Mouse (Mus musculus) C2C12 (cell line): ENCODE measurements around the gene Gm28043.

Experiments
- CEBPB ChIP-seq: IDR thresholded peaks from one replicate; pipeline ENCODE4 v1.6.1; 2011; ENCODE audit warnings: low read depth, mild to moderate bottlenecking, control low read depth, moderate library complexity
- CTCF ChIP-seq: IDR thresholded peaks from one replicate; pipeline ENCODE4 v1.5.1; 2011; ENCODE audit not compliant: control insufficient read depth, insufficient read depth, insufficient read length
- FOSL1 ChIP-seq: IDR thresholded peaks from one replicate; pipeline ENCODE4 v1.8.0; 2011; ENCODE audit warnings: mild to moderate bottlenecking, low read length; ENCODE audit not compliant: poor library complexity, insufficient read depth, severe bottlenecking
- MAX ChIP-seq: IDR thresholded peaks from one replicate; pipeline ENCODE4 v1.6.1; 2011; ENCODE audit warnings: mild to moderate bottlenecking, control low read depth
- MYOD1 ChIP-seq: IDR thresholded peaks from one replicate; pipeline ENCODE4 v1.6.1; 2011; ENCODE audit warnings: low read depth; ENCODE audit not compliant: control insufficient read depth, insufficient read length
- MYOG ChIP-seq: IDR thresholded peaks from one replicate; pipeline ENCODE4 v1.6.1; 2011; ENCODE audit not compliant: control insufficient read depth, insufficient read length; ENCODE audit errors: extremely low read depth
- USF1 ChIP-seq: IDR thresholded peaks from one replicate; pipeline ENCODE4 v1.6.1; 2011; ENCODE audit warnings: low read depth, mild to moderate bottlenecking, control low read depth, moderate library complexity

- TF ChIP-seq CTCF (no peak), CEBPB (no peak), FOSL1 (no peak), MAX (no peak), USF1 (no peak), MYOD1 (no peak), MYOG (no peak)
Observed at GRCm38 (mm10) chr17:29710562-29711044, 95.9 kb downstream of the Gm28043 start.
